Mouse (Mus musculus) myocyte (in vitro differentiated cells): ENCODE results near the gene Gfy. TPM values are rescaled to one million over a fixed set of nuclear protein-coding genes. Genes with fewer than 3 reads are reported as not detected.

ENCODE experiments used
- H3K27me3 ChIP-seq: one replicate; pipeline ENCODE4 v1.6.1; 2011; ENCODE audit not compliant: control insufficient read depth, insufficient read depth, insufficient read length
- H3K36me3 ChIP-seq: one replicate; pipeline ENCODE4 v1.6.1; 2011; ENCODE audit not compliant: control insufficient read depth, insufficient read depth
- H3K4me2 ChIP-seq: one replicate; pipeline ENCODE4 v1.6.1; 2011; ENCODE audit warnings: low read depth, control low read depth
- H3K4me3 ChIP-seq: one replicate; pipeline ENCODE4 v1.5.1; 2011; ENCODE audit warnings: mild to moderate bottlenecking, control low read depth, moderate library complexity
- H3K79me2 ChIP-seq: one replicate; pipeline ENCODE4 v1.6.1; 2011; ENCODE audit not compliant: control insufficient read depth, insufficient read depth
- H3ac ChIP-seq: one replicate; pipeline ENCODE4 v1.6.1; 2011; ENCODE audit not compliant: control insufficient read depth, insufficient read length
- CEBPB ChIP-seq: IDR thresholded peaks from 2 replicates; pipeline ENCODE4 v1.6.1; 2011; ENCODE audit warnings: mild to moderate bottlenecking, moderate library complexity; ENCODE audit not compliant: poor library complexity, insufficient read depth, severe bottlenecking
- E2F4 ChIP-seq: IDR thresholded peaks from one replicate; pipeline ENCODE4 v1.6.1; 2011; ENCODE audit warnings: mild to moderate bottlenecking, control low read depth, moderate library complexity; ENCODE audit not compliant: insufficient read depth
- MAX ChIP-seq: IDR thresholded peaks from one replicate; pipeline ENCODE4 v1.6.1; 2011; ENCODE audit warnings: low read depth, mild to moderate bottlenecking, control low read depth
- MYOD1 ChIP-seq, 3 experiments: IDR thresholded peaks; one replicate each; pipeline ENCODE4 v1.6.1; 2011; ENCODE audit warnings: control low read depth in 2 of 3, low read depth in 2 of 3, mild to moderate bottlenecking in 2 of 3, moderate library complexity in 1 of 3; ENCODE audit not compliant: insufficient read length in 2 of 3, control insufficient read depth in 1 of 3
- MYOG ChIP-seq, 3 experiments: IDR thresholded peaks; one replicate each; pipeline ENCODE4 v1.6.1; 2011; ENCODE audit warnings: control low read depth in 2 of 3, low read depth in 2 of 3, mild to moderate bottlenecking in 2 of 3; ENCODE audit not compliant: insufficient read length in 2 of 3, control insufficient read depth in 1 of 3, insufficient read depth in 1 of 3
- POLR2A ChIP-seq: IDR thresholded peaks from one replicate; pipeline ENCODE4 v1.6.1; 2011; ENCODE audit warnings: low read depth, mild to moderate bottlenecking, control low read depth, moderate library complexity; ENCODE audit not compliant: insufficient read length
- POLR2AphosphoS2 ChIP-seq: IDR thresholded peaks from one replicate; pipeline ENCODE4 v1.6.1; 2011; ENCODE audit warnings: low read depth, control low read depth; ENCODE audit not compliant: insufficient read length
- REST ChIP-seq: IDR thresholded peaks from one replicate; pipeline ENCODE4 v1.6.1; 2011; ENCODE audit warnings: mild to moderate bottlenecking, control low read depth, moderate library complexity; ENCODE audit not compliant: insufficient read depth, insufficient read length
- SRF ChIP-seq: IDR thresholded peaks from one replicate; pipeline ENCODE4 v1.6.1; 2011; ENCODE audit warnings: low read depth; ENCODE audit not compliant: control insufficient read depth, insufficient read length
- TCF12 ChIP-seq: IDR thresholded peaks from one replicate; pipeline ENCODE4 v1.6.1; 2011; ENCODE audit warnings: mild to moderate bottlenecking, control low read depth; ENCODE audit not compliant: poor library complexity, insufficient read depth, severe bottlenecking
- TCF3 ChIP-seq: IDR thresholded peaks from one replicate; pipeline ENCODE4 v1.6.1; 2011; ENCODE audit warnings: low read depth, control low read depth; ENCODE audit not compliant: insufficient read length
- USF1 ChIP-seq: IDR thresholded peaks from one replicate; pipeline ENCODE4 v1.6.1; 2011; ENCODE audit warnings: low read depth, mild to moderate bottlenecking, control low read depth, moderate library complexity
- polyA plus RNA-seq: library from polyadenylated mRNA; unstranded; fragments of >200 nt; fragmentation: generic; extraction: Trizol; gene quantifications from one replicate; pipeline ENCODE4 v1.2.1, GENCODE M21; 2012; ENCODE audit warnings: missing spikeins

Gfy gene
- polyA plus RNA-seq, 1 experiment: 0.04 TPM

DNA sequence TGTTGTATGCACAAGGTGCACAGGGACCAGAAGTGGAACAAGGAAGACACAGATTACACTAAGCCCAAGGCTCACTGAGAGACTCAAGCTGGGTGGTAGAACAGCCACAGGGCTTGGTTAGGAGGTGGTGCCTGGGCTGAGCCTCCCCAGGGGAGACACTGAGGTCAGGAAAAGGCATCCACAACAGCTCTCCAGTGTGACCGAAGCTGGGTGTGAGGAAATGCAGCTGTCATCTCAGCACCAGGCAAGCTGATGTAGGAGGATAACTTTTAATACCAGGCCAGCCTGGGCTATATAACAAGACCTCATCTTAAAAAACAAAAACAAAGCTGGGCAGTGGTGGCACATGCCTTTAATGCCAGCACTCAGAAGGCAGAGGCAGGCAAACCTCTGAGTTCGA, 11.8 kb upstream of the Gfy start:
- Histone ChIP-seq H3ac (no peak overlapping the region), H3K4me2 (peak overlapping the region; percentile 37), H3K79me2 (no peaks in the 10 kb centered on the region), H3K36me3 (no peaks in the 10 kb centered on the region), H3K27me3 (peaks cover 30% of the 10 kb centered on the region), H3K4me3 (no peak overlapping the region)
- TF ChIP-seq MYOG (IDR thresholded peaks at IDR 0.05; ENCODE audit: control insufficient read depth in 1 of 3, insufficient read depth in 1 of 3, insufficient read length in 2 of 3, low read depth in 2 of 3): peak; percentile 34 to 90 (median 81)
- TF ChIP-seq SRF: no peak
- TF ChIP-seq CEBPB: no peak
- no peak for TF ChIP-seq POLR2A
- TF ChIP-seq MYOD1 (IDR thresholded peaks at IDR 0.05; ENCODE audit: control insufficient read depth in 1 of 3, insufficient read length in 2 of 3, low read depth in 2 of 3): peak in 2 of 3 experiments; percentile 91 to 93
- TF ChIP-seq USF1: no peak
- TF ChIP-seq TCF12: peak; percentile 41
- no peak for TF ChIP-seq POLR2AphosphoS2
- peak; percentile 49 for TF ChIP-seq TCF3
- no peak for TF ChIP-seq E2F4
- no peak for TF ChIP-seq REST
- TF ChIP-seq MAX: no peak

DNA sequence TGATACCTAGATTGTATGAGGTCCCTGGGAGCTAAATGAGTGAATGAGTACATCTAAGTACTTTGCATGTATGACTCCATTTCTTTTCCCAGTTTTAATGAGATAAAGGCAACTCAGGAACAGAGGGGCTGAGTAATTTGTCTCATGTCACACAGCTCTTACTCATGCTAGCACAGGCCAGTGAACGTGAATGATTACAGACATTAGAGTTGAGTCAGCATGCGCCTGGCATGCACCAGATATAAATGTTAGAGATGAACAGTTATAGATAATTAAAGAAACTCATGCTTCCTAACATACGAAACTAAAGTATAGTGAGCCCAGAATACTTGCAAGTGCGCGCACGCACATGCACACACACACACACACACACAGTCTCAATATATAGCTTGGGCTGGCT, 10.8 kb upstream of the Gfy start:
- Histone ChIP-seq H3K79me2 (no peaks in the 10 kb centered on the region), H3K4me3 (no peak overlapping the region), H3K36me3 (no peaks in the 10 kb centered on the region), H3K27me3 (peaks cover 37% of the 10 kb centered on the region), H3ac (no peak overlapping the region), H3K4me2 (no peak overlapping the region)
- TF ChIP-seq MYOG (IDR thresholded peaks at IDR 0.05; ENCODE audit: control insufficient read depth in 1 of 3, insufficient read depth in 1 of 3, insufficient read length in 2 of 3, low read depth in 2 of 3): no peak
- no peak for TF ChIP-seq SRF
- no peak for TF ChIP-seq TCF12
- TF ChIP-seq E2F4: no peak
- TF ChIP-seq TCF3: no peak
- no peak for TF ChIP-seq REST
- TF ChIP-seq POLR2A: no peak
- no peak for TF ChIP-seq POLR2AphosphoS2
- TF ChIP-seq MAX: no peak
- no peak for TF ChIP-seq USF1
- TF ChIP-seq MYOD1 (IDR thresholded peaks at IDR 0.05; ENCODE audit: control insufficient read depth in 1 of 3, insufficient read length in 2 of 3, low read depth in 2 of 3): no peak
- no peak for TF ChIP-seq CEBPB

DNA sequence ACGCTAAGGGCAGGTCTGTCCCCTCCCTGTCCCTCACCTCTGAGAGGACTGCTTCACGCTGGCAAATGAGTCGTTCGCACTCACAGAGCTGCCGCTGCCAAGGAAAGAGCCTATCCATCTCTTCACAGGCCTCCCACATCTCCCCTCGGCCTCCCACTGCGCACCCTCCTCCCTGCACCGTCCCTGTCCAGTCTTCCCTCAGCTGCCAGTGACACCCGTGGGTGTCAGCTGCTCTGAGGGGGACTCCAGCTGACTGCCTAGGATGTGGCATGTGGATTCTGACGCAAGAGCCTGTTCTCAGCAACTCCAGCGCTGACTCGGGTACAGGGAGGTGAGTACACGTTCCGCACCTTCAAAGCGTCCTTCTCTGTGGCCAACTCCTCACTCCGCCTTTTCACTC, 10.2 kb upstream of the Gfy start:
- Histone ChIP-seq H3K36me3 (no peaks in the 10 kb centered on the region), H3ac (no peak overlapping the region), H3K27me3 (peaks cover 41% of the 10 kb centered on the region), H3K4me2 (peak overlapping the region; percentile 18), H3K79me2 (no peaks in the 10 kb centered on the region), H3K4me3 (no peak overlapping the region)
- TF ChIP-seq MAX (no peak), MYOG (IDR thresholded peaks at IDR 0.05; ENCODE audit: control insufficient read depth in 1 of 3, insufficient read depth in 1 of 3, insufficient read length in 2 of 3, low read depth in 2 of 3) (peak in 2 of 3 experiments; percentile 80 to 97), MYOD1 (IDR thresholded peaks at IDR 0.05; ENCODE audit: control insufficient read depth in 1 of 3, insufficient read length in 2 of 3, low read depth in 2 of 3) (peak in 2 of 3 experiments; percentile 67 to 85), SRF (no peak), TCF3 (peak; percentile 76), TCF12 (peak; percentile 54), CEBPB (0 out of 2 replicates have a peak, but pooled peaks have one; percentile 7)

DNA sequence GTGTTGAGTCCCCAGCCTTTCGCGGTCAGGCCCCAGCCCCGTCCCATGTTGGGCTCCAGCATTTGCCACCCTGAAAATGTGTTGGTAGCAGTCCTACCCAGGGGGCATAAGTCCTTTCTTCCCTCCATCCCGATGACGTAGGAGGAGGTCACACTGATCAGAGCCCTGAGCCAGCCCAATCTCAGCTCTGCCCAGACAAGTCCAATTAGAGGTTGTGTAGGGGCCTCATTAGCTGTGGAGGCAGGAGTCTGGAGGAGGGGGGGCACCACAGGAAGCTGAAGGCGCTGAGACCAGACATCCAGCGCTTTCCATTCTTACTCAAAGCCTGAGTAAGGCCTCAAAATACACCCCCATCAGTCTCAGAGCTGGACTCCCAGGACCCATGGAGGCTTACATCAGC, 6.6 kb upstream of the Gfy start:
- Histone ChIP-seq H3K79me2 (no peaks in the 10 kb centered on the region), H3K4me2 (no peak overlapping the region), H3ac (no peak overlapping the region), H3K27me3 (peaks cover 73% of the 10 kb centered on the region), H3K36me3 (no peaks in the 10 kb centered on the region), H3K4me3 (no peak overlapping the region)
- TF ChIP-seq MYOG (IDR thresholded peaks at IDR 0.05; ENCODE audit: control insufficient read depth in 1 of 3, insufficient read depth in 1 of 3, insufficient read length in 2 of 3, low read depth in 2 of 3) (no peak), TCF3 (no peak), SRF (no peak)

DNA sequence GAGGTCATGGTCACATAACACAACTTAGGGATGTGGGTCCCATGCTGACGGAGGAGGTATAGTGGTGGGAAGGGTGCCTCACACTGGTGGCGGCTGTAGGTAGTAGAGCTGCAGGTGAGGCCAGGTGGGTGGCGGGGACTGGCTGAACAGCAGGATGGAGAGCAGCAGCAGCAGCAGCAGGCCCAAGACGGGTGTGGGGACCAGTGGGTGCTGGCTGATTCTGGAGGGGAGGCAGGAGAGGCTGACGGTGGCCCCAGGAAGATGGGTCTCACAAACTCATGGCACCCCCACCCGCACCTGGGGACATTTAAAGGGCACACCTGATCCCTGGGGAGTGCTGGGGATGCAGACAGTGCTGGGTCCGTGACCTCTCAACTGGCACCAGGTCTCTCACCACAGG, 4.3 kb upstream of the Gfy start:
- Histone ChIP-seq H3ac (no peak overlapping the region), H3K79me2 (no peaks in the 10 kb centered on the region), H3K36me3 (no peaks in the 10 kb centered on the region), H3K27me3 (peaks cover 86% of the 10 kb centered on the region), H3K4me3 (no peak overlapping the region), H3K4me2 (no peak overlapping the region)
- no peak for TF ChIP-seq CEBPB
- TF ChIP-seq MYOG (IDR thresholded peaks at IDR 0.05; ENCODE audit: control insufficient read depth in 1 of 3, insufficient read depth in 1 of 3, insufficient read length in 2 of 3, low read depth in 2 of 3): no peak
- TF ChIP-seq REST: no peak
- no peak for TF ChIP-seq USF1
- no peak for TF ChIP-seq POLR2A
